Mouse (Mus musculus): Measurements from ENCODE around the gene Slc25a10. TPM values are rescaled to one million over a fixed set of nuclear protein-coding genes. Genes with fewer than 3 reads are reported as not detected.

Slc25a10 gene
- polyA plus RNA-seq, 1 experiment = 751 TPM

DNA sequence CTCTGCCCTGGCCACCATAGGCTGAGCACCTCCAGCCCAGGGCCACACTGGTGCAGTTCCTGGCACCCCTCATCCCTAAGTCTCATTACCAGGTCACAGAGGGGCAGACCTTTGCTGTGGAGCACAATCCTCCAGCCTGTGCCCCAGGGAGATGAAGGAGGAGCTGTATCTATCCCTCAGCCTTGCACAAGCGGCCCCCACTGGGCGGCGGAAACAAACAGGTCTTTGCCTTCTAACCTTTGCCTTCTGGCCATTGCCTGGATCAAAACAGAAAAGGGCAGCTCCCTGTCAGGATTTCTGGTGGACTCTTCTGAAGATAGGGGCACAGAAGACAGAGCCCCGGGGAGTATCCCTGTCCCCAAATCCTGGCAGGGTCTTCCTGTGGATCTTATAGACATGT lies 37.3 kb downstream of the Slc25a10 start:
- DNase-seq = peak; percentile 55
- 0 out of 2 replicates have a peak, but pooled peaks cover 2% of the 10 kb centered on the region for H3K27me3 ChIP-seq (replicated peaks; ENCODE audit: control insufficient read depth, insufficient read depth, low read length)
- H3K4me3 ChIP-seq (ENCODE audit: insufficient read depth, low read depth, low read length) = no peak overlapping the region
- 63% methylated on average over 4 of the region's 4 CpGs for WGBS
- no peaks in the 10 kb centered on the region for H3K36me3 ChIP-seq (ENCODE audit: control insufficient read depth, insufficient read depth, low read length)
- TF ChIP-seq CTCF (conservative IDR thresholded peaks at IDR 0.05; ENCODE audit: insufficient read depth, insufficient read length, low read depth, low read length) = no peak
- no peak for TF ChIP-seq POLR2A (IDR thresholded peaks at IDR 0.05; ENCODE audit: low read depth, low read length)
- 0 out of 2 replicates have a peak, but pooled peaks cover 8% of the 10 kb centered on the region for H3K4me1 ChIP-seq (ENCODE audit: control insufficient read depth, insufficient read depth, low read length)
- no peak overlapping the region for H3K27ac ChIP-seq (ENCODE audit: insufficient read depth, low read depth, low read length)

DNA sequence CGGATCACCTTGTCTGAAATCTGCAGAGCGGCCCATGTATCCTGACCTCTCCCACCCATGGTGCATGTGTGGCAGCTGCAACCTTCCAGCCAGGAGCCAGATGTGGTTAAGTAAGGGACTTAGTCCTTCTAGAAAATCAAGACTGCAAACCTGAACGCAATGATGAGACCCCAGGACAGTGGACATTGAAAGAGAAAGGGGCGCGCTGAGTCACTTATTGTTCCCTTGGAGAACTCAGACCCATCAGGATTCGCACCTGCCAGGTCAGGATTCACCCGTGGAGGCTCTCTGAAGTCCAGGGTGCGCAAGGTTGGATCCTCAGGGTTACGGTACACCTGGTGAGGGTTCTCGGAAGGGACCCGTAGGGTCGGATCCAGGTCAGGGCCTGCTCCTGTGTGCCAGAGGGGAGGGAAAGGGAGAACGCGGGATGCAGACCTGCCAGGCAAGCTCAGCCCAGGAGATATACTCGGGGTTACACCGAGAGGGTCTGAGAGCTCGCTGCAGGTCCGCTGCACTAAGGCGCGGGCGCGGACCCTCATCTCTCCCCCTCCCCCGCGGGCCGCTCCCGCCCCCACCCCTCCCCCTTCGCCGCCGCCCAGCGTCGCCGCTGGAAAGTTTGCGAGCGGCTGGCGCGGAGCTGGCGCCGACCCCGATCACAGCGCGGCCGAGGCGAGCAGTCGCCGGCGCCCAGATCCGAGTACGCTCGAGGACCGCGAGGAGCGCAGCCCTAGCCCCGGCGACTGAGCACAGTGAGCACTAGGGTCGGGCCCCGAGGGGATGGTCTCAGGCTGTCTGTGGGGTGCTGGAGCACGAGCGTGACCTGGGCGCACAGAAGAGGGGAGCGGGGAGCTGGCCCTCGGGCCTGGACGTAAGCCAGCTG lies 38.7 kb downstream of the Slc25a10 start, which contains the start of gene Gcgr:
Gene Gcgr, plus strand, starts transcription at position 615 of the 880 bp plus-strand sequence.
- Histone ChIP-seq H3K27ac (ENCODE audit: insufficient read depth, low read depth, low read length) (peak within 1 kb of the TSS; percentile 62), H3K27me3 (replicated peaks; ENCODE audit: control insufficient read depth, insufficient read depth, low read length) (0 out of 2 replicates have a peak, but pooled peaks cover 2% of the 10 kb centered on the region), H3K4me1 (ENCODE audit: control insufficient read depth, insufficient read depth, low read length) (0 out of 2 replicates have a peak, but pooled peaks cover 8% of the 10 kb centered on the region), H3K36me3 (ENCODE audit: control insufficient read depth, insufficient read depth, low read length) (no peaks in the 10 kb centered on the region), H3K4me3 (ENCODE audit: insufficient read depth, low read depth, low read length) (peak within 1 kb of the TSS; percentile 52)
- WGBS = 13% methylated on average over 55 of the region's 62 CpGs
- DNase-seq = no peak
- TF ChIP-seq CTCF (conservative IDR thresholded peaks at IDR 0.05; ENCODE audit: insufficient read depth, insufficient read length, low read depth, low read length) (no peak), POLR2A (IDR thresholded peaks at IDR 0.05; ENCODE audit: low read depth, low read length) (no peak)

GRCm38 (mm10) chr11:120531646-120532045 lies 40.0 kb downstream of the Slc25a10 start:
- Histone ChIP-seq H3K36me3 (ENCODE audit: control insufficient read depth, insufficient read depth, low read length) (no peaks in the 10 kb centered on the region), H3K4me3 (ENCODE audit: insufficient read depth, low read depth, low read length) (peak overlapping the region; percentile 9; the same call in 1 of the 2 replicates), H3K27ac (ENCODE audit: insufficient read depth, low read depth, low read length) (peak overlapping the region; percentile 62; the same call in 1 of the 2 replicates), H3K27me3 (replicated peaks; ENCODE audit: control insufficient read depth, insufficient read depth, low read length) (0 out of 2 replicates have a peak, but pooled peaks cover 2% of the 10 kb centered on the region), H3K4me1 (ENCODE audit: control insufficient read depth, insufficient read depth, low read length) (0 out of 2 replicates have a peak, but pooled peaks cover 8% of the 10 kb centered on the region)
- TF ChIP-seq CTCF (conservative IDR thresholded peaks at IDR 0.05; ENCODE audit: insufficient read depth, insufficient read length, low read depth, low read length) = no peak
- no peak for TF ChIP-seq POLR2A (IDR thresholded peaks at IDR 0.05; ENCODE audit: low read depth, low read length)
- 33% methylated on average over 9 of the region's 9 CpGs for WGBS
- DNase-seq = peak; percentile 63

GRCm38 (mm10) chr11:120534093-120534492 lies 42.5 kb downstream of the Slc25a10 start:
- Histone ChIP-seq H3K27ac (ENCODE audit: insufficient read depth, low read depth, low read length) (no peak overlapping the region), H3K27me3 (replicated peaks; ENCODE audit: control insufficient read depth, insufficient read depth, low read length) (0 out of 2 replicates have a peak, but pooled peaks cover 2% of the 10 kb centered on the region), H3K4me1 (ENCODE audit: control insufficient read depth, insufficient read depth, low read length) (peaks cover 15% of the 10 kb centered on the region), H3K4me3 (ENCODE audit: insufficient read depth, low read depth, low read length) (no peak overlapping the region), H3K36me3 (ENCODE audit: control insufficient read depth, insufficient read depth, low read length) (no peaks in the 10 kb centered on the region)
- DNase-seq = no peak
- 87% methylated on average over 8 of the region's 8 CpGs for WGBS
- TF ChIP-seq CTCF (conservative IDR thresholded peaks at IDR 0.05; ENCODE audit: insufficient read depth, insufficient read length, low read depth, low read length) (no peak), POLR2A (IDR thresholded peaks at IDR 0.05; ENCODE audit: low read depth, low read length) (no peak)

- 79% methylated on average over 3 of the region's 3 CpGs for WGBS
These were observed 43.5 kb downstream of the Slc25a10 start for GRCm38 (mm10) chr11:120535145-120535544.

DNA sequence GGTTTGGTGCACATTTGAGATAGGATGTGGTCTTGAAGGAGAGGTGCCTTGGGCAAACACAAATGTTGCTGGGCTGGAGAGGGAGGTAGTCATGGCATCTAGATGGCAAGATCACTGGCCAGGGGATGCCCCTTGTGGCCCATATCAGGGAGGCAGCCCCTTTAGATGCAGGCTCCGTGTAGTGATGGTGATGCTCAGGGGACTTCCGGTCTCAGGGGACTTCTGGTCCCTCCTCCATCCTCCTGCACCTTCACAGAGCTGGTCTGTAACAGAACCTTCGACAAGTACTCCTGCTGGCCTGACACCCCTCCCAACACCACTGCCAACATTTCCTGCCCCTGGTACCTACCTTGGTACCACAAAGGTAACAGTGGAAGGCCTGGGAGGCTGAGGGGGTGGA lies 44.2 kb downstream of the Slc25a10 start:
- no peak overlapping the region for H3K27ac ChIP-seq (ENCODE audit: insufficient read depth, low read depth, low read length)
- H3K27me3 ChIP-seq (replicated peaks; ENCODE audit: control insufficient read depth, insufficient read depth, low read length) = 0 out of 2 replicates have a peak, but pooled peaks cover 1% of the 10 kb centered on the region
- 74% methylated on average over 3 of the region's 3 CpGs for WGBS

More at GRCm38 (mm10) chr11:120535145-120535544, 43.5 kb downstream of the Slc25a10 start:
- peaks cover 19% of the 10 kb centered on the region for H3K4me1 ChIP-seq (ENCODE audit: control insufficient read depth, insufficient read depth, low read length)
- TF ChIP-seq POLR2A (IDR thresholded peaks at IDR 0.05; ENCODE audit: low read depth, low read length) (no peak), CTCF (conservative IDR thresholded peaks at IDR 0.05; ENCODE audit: insufficient read depth, insufficient read length, low read depth, low read length) (no peak)
- H3K4me3 ChIP-seq (ENCODE audit: insufficient read depth, low read depth, low read length) = no peak overlapping the region
- H3K27ac ChIP-seq (ENCODE audit: insufficient read depth, low read depth, low read length) = no peak overlapping the region
- no peak for DNase-seq
- 0 out of 2 replicates have a peak, but pooled peaks cover 2% of the 10 kb centered on the region for H3K27me3 ChIP-seq (replicated peaks; ENCODE audit: control insufficient read depth, insufficient read depth, low read length)
- no peaks in the 10 kb centered on the region for H3K36me3 ChIP-seq (ENCODE audit: control insufficient read depth, insufficient read depth, low read length)

GRCm38 (mm10) chr11:120538485-120538884 lies 46.8 kb downstream of the Slc25a10 start:
- Histone ChIP-seq H3K4me1 (ENCODE audit: control insufficient read depth, insufficient read depth, low read length) (peaks cover 21% of the 10 kb centered on the region), H3K36me3 (ENCODE audit: control insufficient read depth, insufficient read depth, low read length) (no peaks in the 10 kb centered on the region), H3K4me3 (ENCODE audit: insufficient read depth, low read depth, low read length) (no peak overlapping the region), H3K27ac (ENCODE audit: insufficient read depth, low read depth, low read length) (peak overlapping the region; percentile 89), H3K27me3 (replicated peaks; ENCODE audit: control insufficient read depth, insufficient read depth, low read length) (no peaks in the 10 kb centered on the region)
- DNase-seq = peak; percentile 93
- WGBS = 25% methylated on average over 3 of the region's 3 CpGs
- no peak for TF ChIP-seq CTCF (conservative IDR thresholded peaks at IDR 0.05; ENCODE audit: insufficient read depth, insufficient read length, low read depth, low read length)
- TF ChIP-seq POLR2A (IDR thresholded peaks at IDR 0.05; ENCODE audit: low read depth, low read length) = no peak

More for the DNA sequence above, 44.2 kb downstream of the Slc25a10 start:
- no peak overlapping the region for H3K4me3 ChIP-seq (ENCODE audit: insufficient read depth, low read depth, low read length)
- peaks cover 22% of the 10 kb centered on the region for H3K4me1 ChIP-seq (ENCODE audit: control insufficient read depth, insufficient read depth, low read length)
- no peak for DNase-seq
- H3K36me3 ChIP-seq (ENCODE audit: control insufficient read depth, insufficient read depth, low read length) = no peaks in the 10 kb centered on the region
- TF ChIP-seq POLR2A (IDR thresholded peaks at IDR 0.05; ENCODE audit: low read depth, low read length) = no peak
- no peak for TF ChIP-seq CTCF (conservative IDR thresholded peaks at IDR 0.05; ENCODE audit: insufficient read depth, insufficient read length, low read depth, low read length)
